Mouse (Mus musculus) forebrain, embryonic 16.5 days (tissue): ENCODE data around the gene Itgb3bp. TPM values are rescaled to one million over a fixed set of nuclear protein-coding genes. Genes with fewer than 3 reads are reported as not detected.

Source experiments
- ATAC-seq: fragments of 200-750 bp; cut with Nextera tagmentation; 2 replicates; pipeline ENCODE4 v1.8.0; 2017; ENCODE audit warnings: mild to moderate bottlenecking, moderate library complexity
- H3K27ac ChIP-seq: fragments of 300-500 bp; sonication (generic); 2 replicates; pipeline ENCODE4 v1.5.1; 2014; ENCODE audit warnings: low read length, control low read depth
- H3K27me3 ChIP-seq: fragments of 300-500 bp; sonication (generic); replicated peaks from 2 replicates; pipeline ENCODE4 v1.6.1; 2014; ENCODE audit warnings: low read length; ENCODE audit not compliant: control insufficient read depth, insufficient read depth
- H3K36me3 ChIP-seq: fragments of 300-500 bp; sonication (generic); 2 replicates; pipeline ENCODE4 v1.6.1; 2014; ENCODE audit not compliant: control insufficient read depth, insufficient read depth
- H3K4me1 ChIP-seq: fragments of 300-500 bp; sonication (generic); replicated peaks from 2 replicates; pipeline ENCODE4 v1.6.1; 2014; ENCODE audit warnings: low read length; ENCODE audit not compliant: control insufficient read depth, insufficient read depth
- H3K4me2 ChIP-seq: fragments of 300-500 bp; sonication (generic); 2 replicates; pipeline ENCODE4 v1.6.1; 2014; ENCODE audit warnings: mild to moderate bottlenecking, low read length, control low read depth
- H3K4me3 ChIP-seq: fragments of 300-500 bp; sonication (generic); replicated peaks from 2 replicates; pipeline ENCODE4 v1.5.1; 2014; ENCODE audit warnings: mild to moderate bottlenecking, low read length, control low read depth
- H3K9ac ChIP-seq: fragments of 300-500 bp; sonication (generic); replicated peaks from 2 replicates; pipeline ENCODE4 v1.6.1; 2014; ENCODE audit warnings: low read depth, low read length, control low read depth
- H3K9me3 ChIP-seq: fragments of 300-500 bp; sonication (generic); 2 replicates; pipeline ENCODE4 v1.6.1; 2016; ENCODE audit warnings: low read length; ENCODE audit not compliant: control insufficient read depth
- WGBS: fragments of 180-500 bp; shearing (Covaris S2); extraction: QIAGEN DNeasy Blood & Tissue Kit; methylation state at CpG from one replicate; pipeline ENCODE4 v1.1.7; 2014; 5-methylcytosine and 5-hydroxymethylcytosine counted together
- polyA plus RNA-seq: library from polyadenylated mRNA; unstranded; fragments of >200 nt; fragmentation: Nextera tagmentation; extraction: Ambion mirVana; gene quantifications from 2 replicates; pipeline ENCODE4 v1.2.1, GENCODE M21; 2015

The Itgb3bp gene
- polyA plus RNA-seq, 1 experiment from 2014 or later = 17.6 TPM

- Histone ChIP-seq H3K9me3 (no peaks in the 10 kb centered on the region), H3K4me1 (0 out of 2 replicates have a peak, but pooled peaks cover 3% of the 10 kb centered on the region), H3K4me3 (peak overlapping the region; percentile 62), H3K36me3 (no peaks in the 10 kb centered on the region), H3K27ac (peak overlapping the region; percentile 31; the same call in 1 of the 2 replicates), H3K4me2 (peak overlapping the region; percentile 75), H3K27me3 (no peaks in the 10 kb centered on the region), H3K9ac (peak overlapping the region; percentile 80)
- ATAC-seq = no peak; the same call in 1 of the 2 replicates
- 26% methylated on average over 25 of the region's 25 CpGs for WGBS
Measured at GRCm38 (mm10) chr4:99715783-99716416, 213.7 kb downstream of the Itgb3bp start.

Other genes starting within 250 kb of the Itgb3bp start
- 9.1 and 10.7 TPM in 2 replicates for gene Alg6, start 214.1 kb downstream of the Itgb3bp start, polyA plus RNA-seq
- 19.2 and 26.8 TPM in 2 replicates for gene Efcab7, start 100.6 kb downstream of the Itgb3bp start, polyA plus RNA-seq
- 43.7 and 46.0 TPM in 2 replicates for gene Pgm1, start 399 bp downstream of the Itgb3bp start, polyA plus RNA-seq
- gene Ror1, start 166.0 kb upstream of the Itgb3bp start, polyA plus RNA-seq = 0.89 and 1.4 TPM in 2 replicates